Mouse (Mus musculus) ovary, adult 18-20 months (tissue): ENCODE data around the gene Gapvd1.
"Not testable (repeated sequence)": the region's sequence is repeated elsewhere in the genome, so short reads cannot be mapped to it uniquely, and the experiment has no call there.

Source experiments
- DNase-seq: peaks from one replicate; pipeline ENCODE4 v3.0.0; 2022; ENCODE audit warnings: low spot score, mixed read lengths

The Gapvd1 gene

DNA sequence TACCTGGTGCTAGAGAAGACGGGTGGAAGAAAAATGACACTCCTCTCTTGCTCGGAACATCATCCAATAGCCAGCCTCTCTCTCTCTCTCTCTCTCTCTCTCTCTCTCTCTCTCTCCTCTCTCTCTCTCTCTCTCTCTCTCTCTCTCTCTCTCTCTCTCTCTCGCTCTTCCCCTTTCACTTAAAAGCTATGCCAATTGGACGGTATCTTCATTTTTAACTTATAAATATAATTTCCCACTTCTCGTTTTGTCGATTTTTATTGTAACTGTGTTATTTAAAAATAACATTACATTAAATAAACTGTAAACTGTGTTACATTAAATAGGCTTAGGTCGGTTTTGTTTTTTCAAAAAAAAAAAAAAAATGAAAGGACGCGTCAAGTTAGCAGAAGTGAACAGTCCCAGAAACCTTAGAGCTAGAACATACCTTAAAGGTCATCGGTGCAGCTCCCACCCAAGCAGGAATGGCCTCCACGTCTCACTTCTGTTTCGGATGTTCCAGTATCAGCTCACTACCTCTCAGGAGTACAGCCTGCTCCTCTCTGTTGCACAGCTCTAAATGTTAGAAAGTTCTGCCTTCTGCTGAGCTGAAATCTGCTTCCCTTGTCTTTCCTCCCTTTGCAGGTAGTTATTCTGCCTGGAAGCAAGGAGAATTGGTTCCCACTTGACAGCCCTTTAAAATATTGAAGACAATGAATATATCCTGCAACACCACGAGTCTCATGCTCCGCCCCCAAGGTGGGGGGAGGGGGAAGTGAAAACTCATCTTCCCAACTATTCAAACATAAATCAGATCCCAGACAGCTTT is at the start of gene Gapvd1:
Gene Gapvd1, minus strand, starts transcription at position 682 of the 808 bp plus-strand sequence.
- DNase-seq: no peak

DNA sequence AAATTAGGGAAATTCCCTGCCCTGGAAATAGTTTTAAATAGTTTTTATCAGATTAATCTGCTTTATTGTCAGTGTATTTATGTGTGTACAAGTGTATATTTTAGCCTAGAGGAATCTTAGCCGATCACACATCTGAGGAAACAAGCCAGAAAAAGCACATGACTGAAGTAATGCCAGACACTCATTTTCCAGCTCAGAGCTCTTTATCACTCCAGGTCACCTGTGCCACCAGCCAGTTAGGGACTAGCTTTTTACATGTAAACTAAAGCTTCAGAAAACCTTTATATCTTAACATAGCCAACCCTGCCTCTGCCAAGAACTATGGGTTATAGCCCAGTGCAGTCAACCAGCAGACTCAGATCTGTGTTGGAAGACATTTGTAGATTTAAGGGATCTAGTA is 49.8 kb upstream of the Gapvd1 start:
- no peak for DNase-seq

DNA sequence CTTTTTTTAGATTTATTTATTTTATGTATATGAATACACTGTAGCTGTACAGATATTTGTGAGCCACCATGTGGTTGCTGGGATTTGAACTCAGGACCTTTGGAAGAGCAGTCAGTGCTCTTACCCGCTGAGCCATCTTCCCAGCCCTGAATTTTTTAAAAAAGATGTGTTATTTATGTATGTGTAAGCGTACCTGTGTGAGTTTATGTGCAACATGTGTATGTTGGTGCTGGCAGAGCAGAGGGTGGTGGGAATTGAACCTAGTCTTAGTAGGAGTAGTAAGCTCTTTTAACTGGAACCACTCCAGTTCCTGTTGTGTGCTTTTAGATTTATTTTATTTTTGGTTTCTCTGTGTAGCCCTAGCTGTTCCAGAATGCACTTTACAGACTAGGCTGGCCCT is 49.1 kb upstream of the Gapvd1 start:
- no peak for DNase-seq

DNA sequence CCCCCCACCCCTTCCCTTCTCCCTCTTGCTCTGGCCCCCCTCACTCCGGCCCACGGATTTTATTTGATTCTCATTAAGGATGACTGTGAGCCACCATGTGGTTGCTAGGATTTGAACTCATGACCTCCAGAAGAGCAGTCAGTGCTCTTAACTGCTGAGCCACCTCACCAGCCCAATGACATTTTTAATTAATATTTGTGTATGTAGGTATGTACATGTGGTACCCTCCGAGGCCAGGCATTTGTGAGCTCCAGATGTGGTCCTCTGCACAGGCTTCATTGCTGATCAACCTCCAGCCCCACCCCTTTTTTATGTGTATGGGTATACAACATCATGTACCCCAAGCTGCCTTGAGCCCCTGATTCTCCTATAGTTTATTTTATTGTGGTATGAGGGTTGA is 48.7 kb upstream of the Gapvd1 start:
- DNase-seq: no peak

DNA sequence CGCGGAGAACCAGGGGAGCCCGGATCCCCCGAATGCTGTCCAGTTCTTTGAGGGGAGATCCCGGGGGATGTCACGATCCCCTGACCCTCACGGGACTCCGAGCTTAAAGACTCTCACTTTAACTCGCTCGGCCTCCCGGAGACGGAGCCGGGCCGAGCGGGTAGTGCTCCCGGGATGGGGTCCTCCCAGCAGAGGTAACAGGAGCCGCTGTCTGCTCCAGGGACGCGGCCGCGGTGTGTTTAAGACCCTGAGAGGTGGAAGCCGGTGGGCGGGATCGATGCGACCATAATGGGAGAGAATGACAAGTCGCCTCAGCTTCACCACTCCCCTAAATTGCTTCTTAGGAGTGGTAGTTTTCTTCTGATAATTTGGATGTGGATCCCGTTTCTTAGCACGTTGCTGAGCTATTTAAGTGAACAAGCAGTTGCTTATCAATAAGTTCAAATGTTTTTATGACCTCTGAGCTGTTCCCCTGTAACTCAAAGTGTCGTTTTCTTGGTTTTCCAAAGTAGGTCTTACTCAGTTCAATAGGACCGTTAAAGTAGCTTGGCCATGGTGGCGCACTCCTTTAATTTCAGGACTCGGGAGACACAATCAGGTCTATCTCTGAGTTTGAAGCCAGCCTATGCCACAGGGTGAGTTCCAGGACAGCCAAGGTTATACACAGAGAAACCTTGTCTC is 47.7 kb upstream of the Gapvd1 start:
- not testable (repeated sequence) for DNase-seq

DNA sequence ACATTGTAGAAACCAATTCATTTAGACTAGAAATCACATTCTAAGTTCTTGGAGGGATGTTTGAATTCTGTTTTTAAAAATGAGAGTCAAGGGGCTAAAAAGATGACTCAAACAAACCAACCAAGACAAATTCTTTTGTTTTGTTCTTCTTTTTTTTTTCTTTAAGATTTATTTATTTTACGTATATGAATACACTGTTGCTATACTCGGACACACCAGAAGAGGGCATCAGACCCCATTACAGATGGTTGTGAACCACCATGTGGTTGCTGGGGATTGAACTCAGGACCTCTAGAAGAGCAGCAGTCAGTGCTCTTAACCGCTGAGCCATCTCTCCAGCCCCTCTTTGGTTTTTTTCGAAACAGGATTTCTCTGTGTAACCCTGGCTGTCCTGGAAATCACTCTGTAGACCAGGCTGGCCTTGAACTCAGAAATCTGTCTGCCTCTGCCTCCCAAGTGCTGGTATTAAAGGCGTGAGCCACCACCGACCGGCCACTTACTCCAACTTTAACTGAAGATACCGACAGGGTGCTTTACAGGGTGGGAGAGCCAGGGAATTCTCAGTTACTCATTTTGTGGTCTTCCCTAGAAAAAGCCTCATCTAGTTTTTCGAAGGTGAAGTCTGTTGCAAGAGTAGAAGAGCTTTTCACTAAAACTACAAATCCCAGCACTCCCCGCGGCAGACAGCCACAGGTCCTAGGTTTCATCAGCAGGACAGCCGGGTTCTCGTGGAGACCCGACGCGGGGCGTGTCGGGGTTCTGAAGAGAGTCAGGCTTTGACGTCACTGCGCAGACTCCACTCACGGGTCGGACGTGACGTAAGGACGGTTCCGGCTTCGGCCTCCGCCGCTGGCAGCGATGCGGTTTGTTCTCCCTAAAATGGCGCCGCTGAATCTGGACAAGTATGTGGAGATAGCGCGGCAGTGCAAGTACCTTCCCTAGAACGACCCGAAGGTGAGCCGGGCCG is 46.8 kb upstream of the Gapvd1 start:
- peak; percentile 96 for DNase-seq

DNA sequence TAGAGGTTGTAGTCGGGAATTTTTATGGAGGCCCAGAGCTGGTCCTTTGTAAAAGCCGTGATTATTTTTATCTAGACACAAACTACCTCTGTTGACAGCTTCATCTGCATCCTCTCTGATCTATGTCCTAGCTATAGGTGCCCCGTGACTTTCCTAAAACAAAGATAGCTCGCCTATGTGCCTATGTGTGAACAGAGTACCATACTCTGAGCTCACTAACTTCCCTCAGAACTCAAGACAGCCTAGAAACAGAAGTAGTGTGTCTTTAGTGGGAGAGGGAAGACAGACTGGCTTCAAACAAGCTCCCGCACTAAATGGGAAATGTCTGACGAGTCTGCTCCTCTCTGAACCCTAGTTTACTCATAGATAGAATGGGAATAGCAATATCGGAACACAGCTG is 45.3 kb upstream of the Gapvd1 start:
- DNase-seq: no peak

DNA sequence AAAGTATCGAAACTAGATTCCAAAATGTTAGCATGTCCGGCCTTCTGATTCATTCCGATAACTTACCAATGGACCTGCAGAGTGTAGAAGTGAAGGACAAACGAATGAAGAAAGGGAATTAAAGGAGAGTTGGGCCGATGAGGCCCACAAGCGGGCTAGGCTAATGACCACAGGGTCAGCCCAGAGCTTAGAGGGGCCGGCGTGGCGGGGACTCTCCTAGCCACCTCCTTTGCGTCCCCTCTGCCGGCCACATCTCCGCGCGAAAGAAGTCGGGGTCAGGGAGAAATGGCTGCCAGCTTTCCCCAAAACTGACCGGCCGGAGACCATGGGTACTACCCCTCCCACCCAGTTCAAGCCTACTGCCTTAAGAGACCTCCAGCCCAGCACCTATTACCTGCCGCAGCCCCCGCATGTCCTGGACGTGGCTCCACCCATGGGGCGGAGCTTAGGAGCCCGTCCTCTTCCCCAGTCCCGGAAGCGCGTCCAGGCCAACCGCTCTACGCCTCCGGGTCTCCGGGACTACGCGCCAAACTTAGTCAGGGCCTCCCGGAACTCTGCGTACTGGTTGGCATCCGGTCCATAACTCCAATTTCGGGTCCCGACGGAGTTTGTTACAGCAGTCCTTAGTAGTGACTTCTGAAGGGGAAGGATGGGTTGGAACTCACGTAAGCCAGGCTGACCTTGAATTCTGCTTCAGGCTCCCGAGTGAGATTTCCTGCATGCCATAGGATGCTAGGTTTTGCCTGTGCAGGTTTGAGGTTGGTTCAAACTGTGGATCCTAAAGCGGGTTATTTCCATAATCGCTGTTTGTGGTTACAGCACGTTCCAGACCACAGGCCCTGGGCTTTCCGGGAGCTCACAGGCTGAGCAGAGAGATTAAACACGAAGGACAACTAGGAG is 44.6 kb upstream of the Gapvd1 start, which contains the start of gene Rabepk:
Gene Rabepk, minus strand, starts transcription at position 556 of the 900 bp plus-strand sequence.
- DNase-seq: peak; percentile 82

DNA sequence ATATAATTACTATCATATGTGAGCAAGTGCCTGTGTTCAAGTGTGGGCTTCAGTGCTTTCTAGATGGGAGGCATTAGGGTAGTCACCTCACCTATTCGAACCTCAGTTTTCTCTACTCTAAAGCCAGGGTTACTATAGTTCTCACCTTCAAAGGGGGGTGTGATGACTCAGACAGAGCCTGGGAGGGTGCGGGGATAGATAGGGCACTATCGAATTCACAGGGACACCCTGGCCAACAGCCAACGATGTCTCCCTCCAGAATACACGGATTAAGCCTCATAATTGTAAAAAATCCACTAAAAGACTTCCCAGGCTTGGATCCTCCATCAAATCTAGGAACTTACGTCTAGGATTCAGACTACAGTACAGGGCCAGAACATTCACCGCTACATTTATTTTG is 40.4 kb upstream of the Gapvd1 start:
- no peak for DNase-seq

DNA sequence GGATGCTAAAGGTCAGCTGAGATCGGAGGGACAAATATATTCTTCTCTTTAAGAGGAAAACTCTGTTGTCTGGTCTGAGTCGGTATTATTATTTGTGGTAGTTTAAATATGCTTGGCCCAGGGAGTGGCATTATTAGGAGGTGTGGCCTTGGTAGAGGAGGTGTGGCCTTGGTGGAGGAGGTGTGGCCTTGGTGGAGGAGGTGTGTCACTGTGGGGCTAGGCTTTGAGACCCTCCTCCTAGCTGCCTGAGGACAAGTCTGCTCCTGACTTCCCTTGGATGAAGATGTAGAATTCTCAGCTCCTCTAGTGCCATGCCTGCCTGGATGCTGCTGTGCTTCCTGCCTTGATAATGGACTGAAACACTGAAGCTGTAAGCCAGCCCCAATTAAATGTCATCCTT is 39.5 kb upstream of the Gapvd1 start:
- no peak for DNase-seq

DNA sequence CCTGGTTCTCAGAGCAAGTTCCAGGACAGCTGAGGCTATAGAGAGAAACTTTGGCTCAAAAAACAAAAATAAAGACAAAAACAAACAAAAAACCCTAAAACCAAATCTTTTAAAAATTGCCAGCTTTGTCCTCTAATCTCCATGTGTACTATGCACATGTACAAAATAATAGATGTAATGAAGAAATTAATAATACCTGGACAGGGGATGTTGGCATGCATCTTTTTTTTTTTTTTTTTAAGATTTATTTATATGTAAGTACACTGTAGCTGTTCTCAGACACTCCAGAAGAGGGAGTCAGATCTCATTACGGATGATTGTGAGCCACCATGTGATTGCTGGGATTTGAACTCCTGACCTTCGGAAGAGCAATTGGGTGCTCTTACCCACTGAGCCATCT is 37.5 kb upstream of the Gapvd1 start:
- not testable (repeated sequence) for DNase-seq

DNA sequence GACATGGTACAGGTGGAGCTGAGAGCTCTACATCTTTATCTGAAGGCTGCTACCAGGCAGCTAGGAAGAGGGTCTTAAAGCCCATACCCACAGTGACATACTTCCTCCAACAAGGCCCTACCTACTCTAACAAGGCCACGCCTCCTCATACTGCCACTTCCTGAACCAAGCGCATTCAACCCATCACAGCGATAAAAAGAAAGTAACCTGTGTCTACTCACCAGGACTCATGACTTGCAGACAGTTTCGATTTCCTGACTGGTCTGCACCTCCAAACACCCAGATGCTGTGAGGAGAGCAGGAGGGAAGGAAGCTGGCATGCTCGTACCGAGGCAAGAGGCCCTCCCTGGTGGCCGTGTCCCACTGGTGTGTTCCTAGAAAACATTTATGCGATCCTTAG is 35.2 kb upstream of the Gapvd1 start:
- no peak for DNase-seq

DNA sequence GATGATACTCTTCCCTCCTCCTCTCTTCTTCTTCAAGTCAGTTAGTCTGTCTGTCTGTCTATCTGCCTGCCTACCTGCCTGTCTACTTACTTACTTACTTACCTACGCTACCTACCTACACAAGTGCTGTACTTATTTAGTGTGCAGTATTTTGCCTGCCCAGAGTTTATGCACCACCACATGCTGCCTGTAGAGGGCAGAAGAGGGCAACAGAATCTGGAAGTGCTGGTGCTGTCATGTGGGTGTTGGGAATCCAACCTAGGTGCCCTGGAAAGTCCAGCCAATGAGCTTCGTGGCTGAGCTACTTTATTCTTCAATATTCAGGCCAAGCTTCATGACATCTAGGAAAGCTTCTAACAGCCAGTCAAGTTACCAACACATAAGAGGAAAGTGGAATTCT is 29.1 kb upstream of the Gapvd1 start:
- no peak for DNase-seq

DNA sequence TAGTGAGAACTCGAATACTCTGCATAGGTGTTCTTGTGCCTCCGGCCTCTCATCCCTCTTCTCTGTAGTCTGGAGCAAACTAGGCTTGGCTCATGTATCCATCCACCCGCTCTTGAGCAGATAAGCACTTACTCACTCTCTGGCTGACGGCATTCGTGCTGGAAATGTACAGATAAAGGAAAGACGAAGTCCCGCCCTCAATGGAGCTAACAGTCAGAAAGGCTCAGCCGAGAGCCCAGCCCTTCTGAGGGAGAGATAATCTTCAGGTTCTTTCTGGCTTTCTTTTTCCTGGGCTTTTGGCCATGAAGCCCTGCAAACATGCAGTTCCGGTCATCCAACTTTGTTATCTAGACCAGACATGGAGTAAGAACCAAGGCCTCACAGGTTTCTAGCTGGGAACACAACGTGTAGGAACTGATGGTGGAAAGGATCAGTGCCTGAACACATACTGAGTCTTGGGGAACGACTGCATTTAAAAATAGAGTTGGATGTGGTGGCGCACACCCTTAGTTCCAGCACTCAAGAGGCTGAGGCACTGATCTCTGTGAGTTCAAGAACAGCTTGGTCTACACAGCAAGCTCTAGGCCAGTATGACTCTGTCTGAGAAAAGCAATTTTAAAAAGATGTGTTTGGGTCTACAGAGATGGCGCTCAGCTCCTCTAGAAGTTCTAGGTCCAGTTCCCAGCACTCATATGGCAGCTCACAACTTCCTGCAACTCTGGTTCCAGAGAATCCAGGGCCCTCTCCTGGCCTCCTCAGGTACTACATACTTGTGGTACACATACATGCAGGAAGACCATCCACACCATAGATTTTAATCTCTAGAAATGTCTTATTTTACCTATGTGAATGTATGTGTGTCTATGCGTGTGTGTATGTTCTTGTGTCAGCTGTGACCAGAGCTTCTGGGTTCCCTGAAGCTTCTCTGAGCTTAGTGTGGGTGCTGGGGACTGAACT is 28.3 kb upstream of the Gapvd1 start:
- no peak for DNase-seq

DNA sequence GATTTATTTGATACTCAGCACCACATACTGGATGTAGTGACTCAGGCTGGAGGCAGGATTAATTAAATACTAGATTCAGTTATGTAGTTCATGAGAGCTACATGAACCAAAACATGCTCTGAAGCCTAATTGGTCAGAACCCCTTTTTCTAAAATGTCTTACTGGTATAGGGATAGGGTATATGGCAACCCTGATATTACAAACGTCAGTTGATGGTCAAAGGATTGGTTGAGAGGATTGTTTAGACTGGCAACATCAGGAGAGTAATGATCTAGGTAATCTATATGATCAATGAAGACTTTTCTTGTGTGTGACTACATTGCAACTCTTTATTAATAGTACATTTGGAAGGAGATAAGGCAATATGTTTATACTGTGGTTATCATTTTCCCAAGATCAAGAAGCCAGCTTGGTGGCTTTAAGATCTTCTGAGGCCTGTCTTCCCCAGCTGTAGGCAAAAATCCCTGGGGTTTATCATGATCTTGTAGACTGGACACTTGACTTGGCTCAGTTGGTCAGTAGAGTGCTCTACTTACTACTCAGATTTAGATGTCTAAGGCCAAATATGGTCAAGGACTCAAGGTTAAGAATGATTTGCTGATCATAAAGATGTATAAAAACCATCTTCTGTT is 22.3 kb upstream of the Gapvd1 start:
- DNase-seq: no peak

DNA sequence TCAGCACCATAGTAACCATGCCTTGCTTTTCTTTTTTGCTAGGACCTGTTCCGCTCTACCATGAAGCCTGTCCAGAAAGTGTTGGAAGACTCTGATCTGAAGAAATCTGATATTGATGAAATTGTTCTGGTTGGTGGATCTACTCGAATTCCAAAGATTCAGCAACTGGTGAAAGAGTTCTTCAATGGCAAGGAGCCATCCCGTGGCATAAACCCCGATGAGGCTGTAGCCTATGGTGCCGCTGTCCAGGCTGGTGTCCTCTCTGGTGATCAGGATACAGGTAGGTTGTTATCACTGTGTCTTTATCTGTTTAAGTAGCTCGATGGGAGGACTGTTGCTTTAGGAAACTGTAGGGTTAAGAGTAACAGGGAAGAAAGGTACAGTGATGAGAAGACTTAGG is 19.5 kb upstream of the Gapvd1 start:
- no peak for DNase-seq

DNA sequence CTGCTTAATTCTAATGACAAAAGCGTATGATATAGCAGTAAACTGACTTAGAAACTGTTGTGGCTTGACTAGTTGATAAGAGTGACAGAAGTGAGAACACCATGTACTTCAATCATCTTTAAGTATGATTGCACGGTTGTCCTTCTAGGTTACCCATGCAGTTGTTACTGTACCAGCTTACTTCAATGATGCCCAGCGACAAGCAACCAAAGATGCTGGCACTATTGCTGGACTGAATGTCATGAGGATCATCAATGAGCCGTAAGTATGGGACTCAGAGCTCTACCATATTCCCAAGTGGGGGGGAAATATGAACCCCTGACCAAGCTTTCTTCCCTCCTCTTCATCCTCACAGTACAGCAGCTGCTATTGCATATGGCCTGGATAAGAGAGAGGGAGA is 18.6 kb upstream of the Gapvd1 start:
- no peak for DNase-seq

DNA sequence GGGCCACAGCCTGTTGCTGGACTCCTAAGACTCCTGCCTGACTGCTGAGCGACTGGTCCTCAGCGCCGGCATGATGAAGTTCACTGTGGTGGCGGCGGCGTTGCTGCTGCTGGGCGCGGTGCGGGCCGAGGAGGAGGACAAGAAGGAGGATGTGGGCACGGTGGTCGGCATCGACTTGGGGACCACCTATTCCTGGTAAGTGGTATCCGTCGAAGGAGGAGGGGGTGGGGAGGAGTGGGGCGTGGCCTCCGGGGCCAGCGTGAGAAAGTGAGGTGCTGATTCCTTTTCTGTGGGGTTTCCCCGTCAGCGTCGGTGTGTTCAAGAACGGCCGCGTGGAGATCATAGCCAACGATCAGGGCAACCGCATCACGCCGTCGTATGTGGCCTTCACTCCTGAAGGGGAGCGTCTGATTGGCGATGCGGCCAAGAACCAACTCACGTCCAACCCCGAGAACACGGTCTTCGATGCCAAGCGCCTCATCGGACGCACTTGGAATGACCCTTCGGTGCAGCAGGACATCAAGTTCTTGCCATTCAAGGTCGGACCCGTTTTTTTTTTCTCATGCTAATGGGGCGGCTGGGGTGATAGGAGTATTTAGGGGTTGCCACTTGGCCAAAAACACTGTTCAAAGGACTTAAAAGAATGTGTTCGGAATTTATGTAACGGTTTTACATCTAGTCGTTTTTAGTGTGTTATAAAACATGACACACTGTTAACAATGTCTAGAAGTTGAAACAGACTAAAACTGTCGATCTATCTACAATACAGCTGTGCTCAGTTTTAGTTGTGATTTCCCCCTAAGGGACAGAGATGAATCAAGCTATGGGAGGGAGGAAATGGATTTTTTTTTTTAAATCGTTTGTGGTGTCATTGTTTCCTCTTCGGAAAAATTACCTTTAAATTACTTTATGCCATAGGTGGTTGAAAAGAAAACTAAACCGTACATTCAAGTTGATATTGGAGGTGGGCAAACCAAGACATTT is 17.5 kb upstream of the Gapvd1 start:
- DNase-seq: peak; percentile 24
